Mouse (Mus musculus) CH12.LX (cell line): Measurements from ENCODE around the gene Vwa3b. TPM values are rescaled to one million over a fixed set of nuclear protein-coding genes. Genes with fewer than 3 reads are reported as not detected.

Experiments
- DNase-seq: peaks from one replicate; pipeline ENCODE4 v3.0.0-alpha.2; 2013; ENCODE audit errors: extremely low read depth
- H3K27ac ChIP-seq: 2 replicates; pipeline ENCODE4 v1.5.1; 2012; ENCODE audit warnings: low read depth, mild to moderate bottlenecking, control low read depth, moderate library complexity; ENCODE audit not compliant: insufficient read depth
- H3K27me3 ChIP-seq: replicated peaks from 2 replicates; pipeline ENCODE3; 2012; ENCODE audit warnings: inconsistent platforms
- H3K36me3 ChIP-seq, 2 experiments: replicated peaks in 1 of 2; 2 replicates each; pipeline versions ENCODE3 to v1.6.1; 2012; ENCODE audit warnings: inconsistent platforms in 1 of 2, low read length in 1 of 2, mild to moderate bottlenecking in 1 of 2, mixed read lengths in 1 of 2, moderate library complexity in 1 of 2; ENCODE audit not compliant: control insufficient read depth in 1 of 2, insufficient read depth in 1 of 2
- H3K4me1 ChIP-seq, 2 experiments: 2 replicates each; pipeline ENCODE4 v1.6.1; 2012; ENCODE audit warnings: inconsistent platforms in 1 of 2, moderate library complexity in 1 of 2; ENCODE audit not compliant: insufficient read depth in 2 of 2, control insufficient read depth in 1 of 2
- H3K4me2 ChIP-seq: 2 replicates; pipeline ENCODE4 v1.6.1; 2012; ENCODE audit warnings: low read depth, mild to moderate bottlenecking, control low read depth; ENCODE audit not compliant: poor library complexity, insufficient read depth, severe bottlenecking
- H3K4me3 ChIP-seq, 3 experiments: fragments of 150-350 bp in 1 of 3; sonication (generic) in 1 of 3; replicated peaks in 1 of 3; 2 replicates each; pipeline versions ENCODE3 to v1.5.1; 2011 to 2012; ENCODE audit warnings: low read depth in 2 of 3, low read length in 2 of 3, mild to moderate bottlenecking in 2 of 3, moderate library complexity in 2 of 3, control low read depth in 1 of 3, improper control_type of control experiment in 1 of 3, inconsistent platforms in 1 of 3, mixed read lengths in 1 of 3; ENCODE audit not compliant: poor library complexity in 1 of 3
- H3K79me2 ChIP-seq: replicated peaks from 2 replicates; pipeline ENCODE4 v1.6.1; 2012; ENCODE audit warnings: mild to moderate bottlenecking, moderate library complexity; ENCODE audit not compliant: control insufficient read depth, poor library complexity, insufficient read depth, severe bottlenecking; ENCODE audit errors: extremely low read depth
- H3K9ac ChIP-seq: 2 replicates; pipeline ENCODE4 v1.6.1; 2012; ENCODE audit warnings: low read depth, mild to moderate bottlenecking, control low read depth, moderate library complexity; ENCODE audit not compliant: insufficient read depth
- H3K9me3 ChIP-seq: replicated peaks from 2 replicates; pipeline ENCODE3; 2012; ENCODE audit warnings: low read length, inconsistent platforms, mixed read lengths
- CHD2 ChIP-seq: IDR thresholded peaks from 2 replicates; pipeline ENCODE4 v1.6.1; 2011; ENCODE audit warnings: low read length, improper control_type of control experiment
- E2F4 ChIP-seq: IDR thresholded peaks from 2 replicates; pipeline ENCODE4 v1.6.1; 2011; ENCODE audit warnings: low read depth, low read length, improper control_type of control experiment; ENCODE audit not compliant: insufficient replicate concordance
- ETS1 ChIP-seq: conservative IDR thresholded peaks from 2 replicates; pipeline ENCODE4 v1.6.1; 2012; ENCODE audit warnings: low read depth, mild to moderate bottlenecking, inconsistent platforms, low read length, improper control_type of control experiment, moderate library complexity
- GABPA ChIP-seq: IDR thresholded peaks from 2 replicates; pipeline ENCODE4 v1.6.1; 2012; ENCODE audit warnings: low read depth, low read length, improper control_type of control experiment, inconsistent platforms; ENCODE audit not compliant: insufficient replicate concordance
- JUN ChIP-seq: IDR thresholded peaks from 2 replicates; pipeline ENCODE4 v1.6.1; 2011; ENCODE audit warnings: low read depth, mild to moderate bottlenecking, low read length, improper control_type of control experiment, moderate library complexity; ENCODE audit not compliant: insufficient read depth
- JUND ChIP-seq: conservative IDR thresholded peaks from 2 replicates; pipeline ENCODE4 v1.6.1; 2011; ENCODE audit warnings: low read depth, low read length, improper control_type of control experiment
- KAT2A ChIP-seq: IDR thresholded peaks from 2 replicates; pipeline ENCODE4 v1.6.1; 2012; ENCODE audit warnings: low read length, improper control_type of control experiment, inconsistent platforms; ENCODE audit not compliant: insufficient replicate concordance
- MAFK ChIP-seq: IDR thresholded peaks from 2 replicates; pipeline ENCODE4 v1.6.1; 2011; ENCODE audit warnings: low read length, improper control_type of control experiment; ENCODE audit not compliant: insufficient replicate concordance
- MAZ ChIP-seq: IDR thresholded peaks from 2 replicates; pipeline ENCODE4 v1.6.1; 2012; ENCODE audit warnings: low read depth, mild to moderate bottlenecking, inconsistent platforms, low read length, improper control_type of control experiment, moderate library complexity
- MXI1 ChIP-seq: IDR thresholded peaks from 2 replicates; pipeline ENCODE4 v1.6.1; 2011; ENCODE audit warnings: mild to moderate bottlenecking, low read depth, low read length, improper control_type of control experiment
- NELFE ChIP-seq: IDR thresholded peaks from 2 replicates; pipeline ENCODE4 v1.6.1; 2011; ENCODE audit warnings: low read depth, low read length, improper control_type of control experiment
- NRF1 ChIP-seq: IDR thresholded peaks from 2 replicates; pipeline ENCODE4 v1.6.1; 2014; ENCODE audit warnings: low read depth, mild to moderate bottlenecking, inconsistent platforms, low read length, improper control_type of control experiment, moderate library complexity
- POLR2AphosphoS2 ChIP-seq: IDR thresholded peaks from 2 replicates; pipeline ENCODE4 v1.6.1; 2011; ENCODE audit warnings: low read depth, low read length, improper control_type of control experiment
- RAD21 ChIP-seq: IDR thresholded peaks from 2 replicates; pipeline ENCODE4 v1.6.1; 2011; ENCODE audit warnings: low read depth, mild to moderate bottlenecking, low read length, improper control_type of control experiment, moderate library complexity
- RCOR1 ChIP-seq: conservative IDR thresholded peaks from 2 replicates; pipeline ENCODE4 v1.6.1; 2012; ENCODE audit warnings: low read depth, mild to moderate bottlenecking, inconsistent platforms, low read length, improper control_type of control experiment
- SIN3A ChIP-seq: IDR thresholded peaks from 2 replicates; pipeline ENCODE4 v1.6.1; 2012; ENCODE audit warnings: low read length, improper control_type of control experiment, inconsistent platforms
- USF1 ChIP-seq: IDR thresholded peaks from 2 replicates; pipeline ENCODE4 v1.6.1; 2014; ENCODE audit warnings: low read depth, mild to moderate bottlenecking, inconsistent platforms, low read length, improper control_type of control experiment
- USF2 ChIP-seq: conservative IDR thresholded peaks from 2 replicates; pipeline ENCODE4 v1.6.1; 2011; ENCODE audit warnings: low read depth, low read length, improper control_type of control experiment
- ZC3H11A ChIP-seq: IDR thresholded peaks from 2 replicates; pipeline ENCODE4 v1.6.1; 2012; ENCODE audit warnings: low read depth, mild to moderate bottlenecking, inconsistent platforms, low read length, improper control_type of control experiment
- ZKSCAN1 ChIP-seq: IDR thresholded peaks from 2 replicates; pipeline ENCODE4 v1.6.1; 2012; ENCODE audit warnings: low read depth, inconsistent platforms, low read length, improper control_type of control experiment, borderline replicate concordance
- ZMIZ1 ChIP-seq: IDR thresholded peaks from 2 replicates; pipeline ENCODE4 v1.6.1; 2012; ENCODE audit warnings: low read depth, mild to moderate bottlenecking, inconsistent platforms, low read length, improper control_type of control experiment
- dilution Hi-C: fragments of 300-500 bp; cut with MboI; formaldehyde crosslinking; loops from 2 replicates; pipeline ENCODE4 v1.14.3; 2020; ENCODE audit warnings: low sequenced_read_pairs; ENCODE audit not compliant: extremely low pct_unique_long_range_greater_than_20kb, extremely low pct_ligation_motif_present
- in situ Hi-C: fragments of 300-500 bp; cut with MboI; formaldehyde crosslinking; loops from 3 replicates; pipeline ENCODE4 v1.14.3; 2019; ENCODE audit warnings: low sequenced_read_pairs, low pct_ligation_motif_present, low pct_unique_long_range_greater_than_20kb, mixed read lengths
- polyA plus RNA-seq: library from polyadenylated mRNA; unstranded; fragments of >175 nt; gene quantifications from 2 replicates; pipeline ENCODE4 v1.2.1, GENCODE M21; 2012; ENCODE audit warnings: low read depth; ENCODE audit not compliant: insufficient read length
- total RNA-seq, 2 experiments: library from RNA; depleted of rRNA; stranded (reverse); fragments of 300-350 nt in 1 of 2; fragments of >200 nt in 1 of 2; gene quantifications; 2 replicates each; pipeline ENCODE4 v1.2.3; 2012 to 2014

Vwa3b gene
- total and polyA plus RNA-seq, 3 experiments: not detected

DNA sequence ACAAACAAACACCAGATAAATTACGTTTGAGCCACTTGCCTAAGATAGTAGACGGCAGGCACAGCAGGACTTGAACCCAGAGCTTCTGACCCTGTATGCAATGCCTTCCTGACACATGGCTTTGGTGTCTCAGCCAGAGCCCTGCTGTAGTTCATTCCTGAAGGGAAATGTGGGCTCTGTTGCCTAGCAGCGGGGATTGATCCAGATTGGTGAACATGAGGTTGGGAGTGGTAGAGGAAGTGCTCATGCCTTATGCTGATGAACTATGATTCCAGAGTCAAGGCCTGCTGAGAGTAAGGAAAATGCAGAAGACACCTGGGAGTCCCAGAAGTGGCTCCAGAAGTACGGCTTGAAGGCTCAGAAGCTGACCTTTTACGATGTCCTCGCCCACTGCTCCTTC, 74.0 kb downstream of the Vwa3b start:
- in situ Hi-C loops: no loop called here
- Histone ChIP-seq H3K9ac (no peak overlapping the region), H3K79me2 (no peaks in the 10 kb centered on the region), H3K27ac (no peak overlapping the region), H3K27me3 (no peaks in the 10 kb centered on the region), H3K9me3 (peaks cover 2% of the 10 kb centered on the region), H3K36me3 (no peaks in the 10 kb centered on the region), H3K4me1 (peaks cover 0 to 4% of the 10 kb centered on the region in 2 experiments; a peak in 2 of 4 replicates), H3K4me3 (no peak overlapping the region), H3K4me2 (no peak overlapping the region)
- TF ChIP-seq CHD2: no peak
- TF ChIP-seq MAFK: no peak
- TF ChIP-seq USF1: no peak
- no peak for TF ChIP-seq ZMIZ1
- no peak for TF ChIP-seq JUN
- no peak for TF ChIP-seq POLR2AphosphoS2
- TF ChIP-seq MAZ: no peak
- TF ChIP-seq GABPA: no peak
- TF ChIP-seq NELFE: no peak
- no peak for TF ChIP-seq JUND
- dilution Hi-C loops: no loop called here
- DNase-seq: no peak

DNA sequence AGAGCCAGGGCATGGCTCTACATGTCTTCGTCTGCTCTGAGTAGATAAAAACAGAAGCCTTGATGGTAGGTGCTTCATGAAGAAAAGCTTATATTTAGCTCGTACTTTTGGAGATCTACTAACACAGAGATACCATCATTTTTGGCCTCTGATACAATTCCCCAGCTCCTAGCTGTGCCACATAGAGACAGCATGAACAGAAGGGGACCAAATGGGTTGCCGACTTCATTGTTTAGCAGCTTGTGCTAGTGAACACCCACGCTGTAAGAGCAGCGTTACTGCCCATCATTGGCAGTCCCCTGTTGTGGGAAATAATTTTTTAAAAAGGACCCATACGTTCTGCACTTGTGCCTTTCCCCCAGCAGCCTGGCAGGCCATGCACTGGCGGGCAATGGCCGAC, 74.6 kb downstream of the Vwa3b start:
- peaks cover 2 to 4% of the 10 kb centered on the region in 2 experiments; a peak in 3 of 4 replicates for H3K4me1 ChIP-seq
- no peaks in the 10 kb centered on the region for H3K27me3 ChIP-seq
- in situ Hi-C loops: no loop called here
- no peaks in the 10 kb centered on the region for H3K79me2 ChIP-seq
- DNase-seq: no peak
- no peak overlapping the region for H3K9ac ChIP-seq
- H3K36me3 ChIP-seq: no peaks in the 10 kb centered on the region
- H3K27ac ChIP-seq: no peak overlapping the region
- TF ChIP-seq SIN3A: no peak
- TF ChIP-seq RAD21: no peak
- TF ChIP-seq ZC3H11A: no peak
- TF ChIP-seq USF2: no peak
- TF ChIP-seq ETS1: no peak
- TF ChIP-seq MXI1: no peak
- TF ChIP-seq E2F4: no peak
- no peak for TF ChIP-seq RCOR1
- TF ChIP-seq NRF1: no peak
- no peak for TF ChIP-seq MAFK
- TF ChIP-seq ZKSCAN1: no peak
- TF ChIP-seq KAT2A: no peak
- dilution Hi-C loops: no loop called here
- H3K9me3 ChIP-seq: peaks cover 2% of the 10 kb centered on the region
- H3K4me2 ChIP-seq: no peak overlapping the region
- no peak overlapping the region for H3K4me3 ChIP-seq
